Mouse (Mus musculus): ENCODE data around the gene Ngly1.

- TF ChIP-seq CTCF (IDR thresholded peaks at IDR 0.05; ENCODE audit: insufficient read depth, low read depth, low read length) (no peak), POLR2A (IDR thresholded peaks at IDR 0.05; ENCODE audit: insufficient read depth, low read depth, low read length) (no peak)
Measured at GRCm38 (mm10) chr14:16319818-16320217, 70.7 kb downstream of the Ngly1 start.

Measured in olfactory bulb, adult 2 months (tissue).